Mouse (Mus musculus) gastrocnemius, postnatal 4 days (tissue): ENCODE results near the gene Mettl7a2. TPM values are rescaled to one million over a fixed set of nuclear protein-coding genes. Genes with fewer than 3 reads are reported as not detected.

Source experiments
- DNase-seq, 2 experiments: peaks; one replicate each; pipeline ENCODE4 v3.0.0; 2021 to 2022; ENCODE audit warnings: low spot score in 2 of 2, mixed read lengths in 2 of 2
- total RNA-seq, 2 experiments: library from RNA; stranded (reverse); gene quantifications; 2 replicates each; pipeline ENCODE4 v1.2.3; 2021

Gene Mettl7a2
- total RNA-seq, 2 experiments from 2014 or later, result 0.23 to 0.25 TPM

GRCm38 (mm10) chr15:100391599-100391998 lies 38.6 kb downstream of the Mettl7a2 start:
- DNase-seq, result no peak

- DNase-seq, result no peak
Measured at GRCm38 (mm10) chr15:100393016-100393415, 40.0 kb downstream of the Mettl7a2 start.

GRCm38 (mm10) chr15:100395561-100395960 lies 42.6 kb downstream of the Mettl7a2 start:
- DNase-seq, result no peak

DNA sequence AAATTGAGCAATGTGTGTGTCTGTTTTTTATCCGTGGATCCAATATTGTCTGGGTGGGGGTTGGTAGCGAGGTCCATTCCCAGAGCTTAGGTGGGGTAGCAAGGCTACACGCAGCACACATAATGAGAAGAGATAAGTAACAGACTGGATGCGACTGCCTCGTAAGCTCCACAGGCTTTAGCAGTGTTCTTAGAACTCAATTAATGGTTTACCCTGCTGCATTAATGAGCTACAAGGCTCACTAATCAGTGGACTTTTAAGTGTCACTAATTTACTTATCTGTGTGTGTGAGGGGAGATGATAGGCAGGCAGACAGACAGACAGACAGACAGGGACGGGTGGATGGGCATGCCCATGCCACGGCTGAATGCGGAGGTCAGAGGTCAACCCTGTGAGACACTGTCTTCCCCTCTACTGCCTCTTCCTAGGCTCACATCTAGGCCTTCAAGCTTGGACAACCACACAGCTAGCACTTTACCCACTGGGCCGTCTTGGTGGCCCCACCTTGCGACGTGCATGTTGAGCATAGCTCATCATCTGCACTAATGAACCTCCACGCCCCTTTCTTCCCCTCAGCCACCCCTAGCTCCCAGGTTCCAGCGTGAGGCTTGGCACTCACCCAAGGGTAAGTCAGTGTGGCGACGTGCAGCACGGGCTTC lies 47.7 kb downstream of the Mettl7a2 start:
- no peak for DNase-seq

GRCm38 (mm10) chr15:100401811-100402210 lies 48.8 kb downstream of the Mettl7a2 start:
- no peak for DNase-seq

DNA sequence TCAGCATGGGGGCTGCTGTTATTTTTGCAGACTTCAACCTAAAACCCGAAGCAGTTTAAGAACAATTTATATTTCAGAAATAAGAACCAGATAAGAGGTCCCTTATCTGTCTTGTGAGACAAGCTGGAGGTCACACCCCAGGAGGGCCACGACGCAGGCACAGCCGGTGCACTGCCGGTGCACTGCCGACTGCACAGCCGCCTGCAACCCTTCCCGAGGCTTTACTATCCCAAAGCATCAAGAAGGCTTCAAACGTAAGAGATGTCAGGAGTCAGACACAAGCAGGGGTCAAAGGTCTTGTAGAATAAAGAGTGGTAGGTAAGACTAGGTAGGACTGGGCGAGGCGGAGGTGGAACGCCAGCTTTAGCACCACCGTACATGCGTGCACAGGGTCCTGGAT lies 49.3 kb downstream of the Mettl7a2 start:
- DNase-seq, result no peak

GRCm38 (mm10) chr15:100402798-100403197 lies 49.8 kb downstream of the Mettl7a2 start:
- DNase-seq, result no peak

DNA sequence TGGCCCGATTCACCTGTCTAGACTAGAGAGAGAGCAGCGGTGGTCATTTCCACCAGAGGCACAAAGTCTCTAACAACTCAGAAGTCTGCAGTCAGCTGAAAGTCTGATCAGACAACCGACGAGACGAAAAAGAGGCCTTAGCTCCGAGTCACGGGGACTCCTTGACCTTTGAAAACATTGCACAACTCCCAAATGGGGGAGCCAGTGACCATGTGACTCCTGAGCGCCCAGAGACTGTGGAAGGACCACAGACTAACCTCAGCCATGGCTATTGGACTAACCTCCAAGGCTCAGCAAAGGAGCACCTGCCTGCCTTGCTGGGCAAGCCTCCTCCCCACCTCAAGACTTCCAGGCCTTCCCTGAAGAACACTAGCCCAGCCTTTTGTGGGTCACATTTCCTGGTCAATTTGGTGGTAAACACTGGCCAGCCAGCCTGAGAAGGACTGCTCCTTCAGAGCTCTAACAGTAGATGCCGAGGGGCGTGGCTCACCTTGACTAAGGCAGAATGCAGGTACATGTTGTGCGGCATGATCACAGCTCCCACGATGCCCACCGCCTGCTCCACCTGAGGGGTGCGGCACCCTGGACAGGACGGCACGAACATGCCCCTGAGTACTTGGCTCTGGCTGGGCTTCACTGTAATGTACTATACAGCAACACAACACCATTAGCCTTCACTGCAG lies 50.5 kb downstream of the Mettl7a2 start:
- no peak for DNase-seq

GRCm38 (mm10) chr15:100406088-100406487 lies 53.1 kb downstream of the Mettl7a2 start:
- DNase-seq, result no peak

GRCm38 (mm10) chr15:100410918-100411672 lies 58.1 kb downstream of the Mettl7a2 start:
- DNase-seq, result no peak

Other genes with a start within 250 kb of the Mettl7a2 start
- gene Atf1, start 125.4 kb upstream of the Mettl7a2 start, total RNA-seq, result 10 to 100 TPM; 66.1 to 68.7 TPM
- not detected for gene Tmprss12, start 72.4 kb upstream of the Mettl7a2 start, total RNA-seq
- 10 to 100 TPM; 20.1 to 22.2 TPM for gene Mettl7a1, start 49.1 kb upstream of the Mettl7a2 start, total RNA-seq
- gene Mettl7a3, start 18.3 kb upstream of the Mettl7a2 start, total RNA-seq, result under 1 TPM; 0.17 to 0.18 TPM
- not detected for gene Methig1, start 51 bp upstream of the Mettl7a2 start, total RNA-seq
- not detected for gene Higd1c, start 11.3 kb downstream of the Mettl7a2 start, total RNA-seq
- not detected for gene Gm5475, start 68.9 kb downstream of the Mettl7a2 start, total RNA-seq
- gene Slc11a2, start 71.9 kb downstream of the Mettl7a2 start, total RNA-seq, result 10 to 100 TPM; 28.0 to 28.6 TPM
- gene Letmd1, start 115.8 kb downstream of the Mettl7a2 start, total RNA-seq, result 10 to 100 TPM; 20.9 to 24.1 TPM
- 1 to 10 TPM; 5.7 to 5.9 TPM for gene Csrnp2, start 142.3 kb downstream of the Mettl7a2 start, total RNA-seq
- 10 to 100 TPM; 20.4 to 23.9 TPM for gene Tfcp2, start 198.8 kb downstream of the Mettl7a2 start, total RNA-seq
- 10 to 100 TPM; 15.2 TPM for gene Pou6f1, start 246.8 kb downstream of the Mettl7a2 start, total RNA-seq